Mouse (Mus musculus) liver, adult (tissue): Measurements from ENCODE around the gene Unc80.

Experiments
- GATA4 ChIP-seq: IDR thresholded peaks from 2 replicates; pipeline ENCODE4 v1.6.1; 2014; ENCODE audit warnings: mild to moderate bottlenecking, low read length; ENCODE audit not compliant: insufficient replicate concordance

Gene Unc80

GRCm38 (mm10) chr1:66552396-66552966, 84.3 kb downstream of the Unc80 start:
- no peak for TF ChIP-seq GATA4

DNA sequence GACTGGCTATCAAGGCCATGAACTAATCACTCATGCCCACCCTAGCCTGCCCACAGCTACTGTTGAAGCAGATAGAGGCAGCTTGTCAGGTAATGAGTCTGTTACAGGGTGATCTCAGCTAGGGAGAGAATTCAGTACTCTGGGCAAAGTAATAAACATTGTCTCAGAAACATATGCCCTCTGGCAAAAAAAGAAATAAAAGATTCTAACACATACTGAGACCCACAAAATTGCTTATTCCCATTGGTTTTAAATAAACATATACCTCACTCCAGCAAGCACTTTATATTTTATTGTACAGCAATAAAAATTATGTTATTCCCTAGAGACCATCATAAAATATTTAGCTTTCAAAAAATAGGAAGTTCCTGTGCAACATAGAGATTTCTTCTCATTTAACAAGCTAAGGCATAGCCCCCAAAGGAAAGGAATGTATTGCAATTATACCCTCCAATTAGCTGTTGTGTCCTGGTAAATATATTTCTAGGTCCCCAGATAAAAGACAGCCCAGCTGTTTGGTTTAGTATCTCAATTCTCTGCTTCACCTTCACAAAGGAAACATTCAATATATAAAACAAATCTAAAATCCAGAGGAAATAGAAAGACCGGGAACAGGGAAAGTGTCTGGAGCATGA, 93.6 kb downstream of the Unc80 start:
- TF ChIP-seq GATA4, result no peak

- TF ChIP-seq GATA4, result no peak
Measured at GRCm38 (mm10) chr1:66562332-66562731, 94.2 kb downstream of the Unc80 start.

GRCm38 (mm10) chr1:66569736-66570135, 101.6 kb downstream of the Unc80 start:
- TF ChIP-seq GATA4, result no peak

DNA sequence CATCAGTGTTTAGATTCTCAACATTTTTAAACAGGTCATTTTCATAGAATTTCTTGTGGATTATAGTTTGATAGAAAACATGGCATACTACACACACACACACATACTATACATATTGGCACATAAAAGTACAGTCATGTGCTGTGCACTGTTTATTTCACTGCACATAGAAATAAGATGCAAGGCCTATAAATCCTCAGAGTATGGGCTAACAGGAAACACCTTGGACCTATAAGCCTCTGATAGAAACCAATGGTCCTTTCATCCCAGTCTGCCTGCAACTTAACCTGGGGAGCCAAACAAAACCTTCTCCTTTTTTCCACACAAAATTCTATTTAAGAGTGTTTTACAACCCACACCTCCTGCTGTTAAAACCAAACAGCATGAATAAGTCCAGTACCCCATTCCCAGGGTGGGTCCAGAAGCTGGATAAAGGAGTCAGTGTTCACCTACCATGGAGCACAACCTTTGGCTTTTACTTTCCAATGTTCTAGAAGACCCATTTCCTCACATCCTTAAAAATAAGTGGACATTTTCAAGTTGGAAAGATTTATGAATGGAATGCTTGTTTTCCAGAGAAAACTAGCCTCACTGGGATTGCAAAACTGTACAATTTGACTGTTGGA, 129.1 kb downstream of the Unc80 start:
- TF ChIP-seq GATA4, result no peak

DNA sequence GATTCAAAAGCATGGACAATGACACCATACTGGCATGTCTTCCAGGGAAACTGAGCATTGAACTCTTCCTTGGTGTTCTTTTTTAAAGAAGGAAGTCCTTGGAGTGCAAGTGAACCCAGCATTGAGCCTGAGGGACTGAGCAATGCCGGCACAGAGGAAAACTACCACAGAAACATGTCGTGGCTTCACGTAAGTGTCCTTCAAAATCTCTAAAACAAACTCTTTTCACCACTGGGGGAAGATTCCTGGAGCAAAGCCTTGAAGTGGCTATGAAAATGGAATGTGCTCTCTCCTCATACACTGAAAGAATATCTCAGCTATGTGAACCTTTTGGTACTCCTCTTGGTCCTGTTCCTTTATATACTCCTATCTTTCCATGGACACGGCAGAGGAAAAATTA, 140.1 kb downstream of the Unc80 start:
- no peak for TF ChIP-seq GATA4

GRCm38 (mm10) chr1:66617188-66617587, 149.0 kb downstream of the Unc80 start:
- no peak for TF ChIP-seq GATA4

GRCm38 (mm10) chr1:66638177-66638576, 170.0 kb downstream of the Unc80 start:
- TF ChIP-seq GATA4, result no peak

- no peak for TF ChIP-seq GATA4
Measured at GRCm38 (mm10) chr1:66646894-66647293, 178.7 kb downstream of the Unc80 start.

DNA sequence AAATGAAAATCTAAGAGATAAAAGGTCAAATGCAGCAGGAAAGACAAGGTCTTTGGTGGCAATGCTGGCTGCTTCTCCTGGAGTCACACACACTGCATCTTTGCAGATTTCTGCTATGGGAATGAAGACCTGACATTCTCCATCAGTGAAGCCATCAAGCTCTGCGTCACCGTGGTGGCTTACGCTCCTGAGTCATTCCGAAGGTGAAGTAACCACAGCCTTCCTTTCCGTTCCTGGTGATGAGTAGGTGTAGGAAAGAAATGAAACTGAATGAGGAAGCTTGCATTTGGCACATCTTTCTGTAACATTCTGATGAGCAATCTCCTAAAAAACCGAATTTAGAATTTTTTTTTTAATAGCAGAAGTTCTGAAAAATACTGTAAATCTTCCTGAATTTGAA, 181.4 kb downstream of the Unc80 start:
- TF ChIP-seq GATA4, result no peak

GRCm38 (mm10) chr1:66650006-66650405, 181.8 kb downstream of the Unc80 start:
- TF ChIP-seq GATA4, result no peak

DNA sequence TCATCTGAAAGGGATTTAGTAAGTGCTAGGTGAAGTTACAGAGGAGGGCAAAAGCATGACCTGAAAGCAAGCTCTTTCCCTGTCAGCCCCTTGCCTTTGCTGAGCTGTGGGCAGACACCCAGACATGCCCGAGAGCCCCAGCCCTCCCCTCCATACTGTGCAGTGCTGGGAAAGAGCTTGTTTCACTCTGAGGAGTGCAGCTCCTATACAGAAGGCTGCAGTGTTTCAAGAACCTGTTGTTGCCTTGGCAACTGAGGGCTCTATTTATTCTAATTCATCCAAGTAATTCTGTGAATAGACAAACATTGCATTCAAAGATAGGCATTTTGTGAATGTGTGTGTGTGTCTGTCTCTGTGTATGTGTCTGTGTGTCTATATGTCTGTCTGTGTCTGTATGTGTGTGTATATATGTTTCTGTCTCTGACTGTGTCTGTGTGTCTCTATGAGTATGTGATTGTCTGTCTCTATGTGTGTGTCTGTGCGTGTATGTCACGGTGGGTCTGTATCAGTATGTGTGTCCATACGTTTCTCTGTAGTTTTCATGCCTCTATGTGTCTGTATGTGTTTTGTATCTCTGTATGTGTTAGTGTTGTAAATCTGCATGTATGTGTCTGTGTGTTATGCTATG, 187.1 kb downstream of the Unc80 start:
- TF ChIP-seq GATA4, result no peak

DNA sequence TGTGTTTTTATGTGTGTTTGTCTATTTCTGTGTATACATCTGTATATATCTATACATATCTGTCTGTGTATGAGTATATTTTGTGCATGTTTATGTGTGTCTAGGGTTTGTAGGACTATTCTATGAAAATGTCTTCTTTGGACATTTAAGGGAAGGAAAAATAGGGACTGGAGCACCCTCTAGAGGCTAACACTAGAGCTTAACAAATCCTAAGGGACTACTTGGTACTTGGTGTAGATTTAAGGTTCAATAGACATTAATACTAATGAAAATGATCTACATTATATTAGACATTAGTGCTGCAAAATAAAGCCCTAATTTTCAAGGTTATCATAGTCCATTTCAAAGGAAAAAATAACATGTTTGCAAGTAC, 187.6 kb downstream of the Unc80 start:
- no peak for TF ChIP-seq GATA4

DNA sequence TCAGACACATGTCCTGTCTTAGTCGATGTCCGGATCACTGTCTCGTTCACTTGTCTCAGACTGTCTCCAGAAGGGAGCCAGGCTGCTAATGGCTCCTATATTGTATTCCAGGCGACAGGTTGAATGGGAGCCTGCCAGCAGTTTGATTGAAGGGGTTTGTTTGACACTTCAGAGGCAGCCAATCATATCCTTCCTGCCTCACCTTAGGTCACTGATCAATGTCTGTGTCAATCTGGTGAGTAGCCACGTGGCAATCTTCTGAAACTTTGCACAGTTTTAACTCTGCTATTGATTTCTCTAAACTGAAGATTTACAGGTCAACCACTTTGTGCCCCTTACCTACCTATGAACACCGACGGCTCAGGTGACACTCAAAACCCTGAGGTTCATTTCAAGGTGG, 203.3 kb downstream of the Unc80 start:
- no peak for TF ChIP-seq GATA4

DNA sequence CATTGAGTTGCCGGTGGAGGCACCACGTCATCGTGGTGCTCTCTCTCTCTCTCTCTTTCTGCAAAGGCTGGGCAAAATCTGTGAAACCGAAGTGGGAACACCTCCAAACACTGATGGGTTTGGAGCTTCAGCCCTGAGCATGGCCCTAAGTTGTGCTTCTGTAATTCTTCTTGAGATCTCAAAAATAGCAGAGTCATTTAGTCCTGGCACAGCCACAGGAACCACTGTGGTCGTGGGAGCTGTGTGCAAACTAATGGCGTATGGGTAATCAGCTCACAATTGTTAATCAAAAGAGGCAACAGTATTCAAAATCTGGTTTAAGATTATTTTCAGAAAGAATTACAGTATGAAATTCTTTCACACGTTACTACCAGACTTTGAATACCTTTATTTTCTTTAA, 204.6 kb downstream of the Unc80 start:
- no peak for TF ChIP-seq GATA4

DNA sequence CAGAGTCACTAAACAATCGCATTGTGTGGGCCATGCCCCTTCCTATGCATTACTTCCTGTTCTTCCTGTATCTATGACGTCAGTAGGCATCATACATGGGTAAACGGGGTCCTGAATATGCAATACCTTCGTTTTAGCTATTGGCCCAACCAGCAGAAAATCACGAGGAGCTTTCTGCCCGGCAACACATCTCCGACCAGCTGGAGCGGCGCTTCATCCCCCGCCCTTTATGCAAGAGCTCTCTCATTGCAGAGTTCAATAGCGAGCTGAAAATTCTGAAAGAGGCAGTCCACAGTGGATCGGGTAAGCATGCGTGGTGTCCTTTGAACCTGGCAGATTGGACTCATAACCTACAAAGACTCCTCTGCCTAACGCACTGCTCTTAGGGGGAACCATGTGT, 209.8 kb downstream of the Unc80 start:
- no peak for TF ChIP-seq GATA4
